Mouse (Mus musculus) left cerebral cortex, adult 8-10 months (tissue): ENCODE data around the gene Igdcc3. TPM values are rescaled to one million over a fixed set of nuclear protein-coding genes. Genes with fewer than 3 reads are reported as not detected.

Source experiments
- DNase-seq, 2 experiments: peaks; one replicate each; pipeline ENCODE4 v3.0.0; 2022; ENCODE audit warnings: low spot score in 2 of 2
- total RNA-seq, 4 experiments: library from RNA; stranded (reverse); gene quantifications; 2 replicates each; pipeline ENCODE4 v1.2.4; 2022

Igdcc3 gene
- total RNA-seq, 4 experiments from 2014 or later, result 1.2 to 2.1 (median 1.2) TPM

DNA sequence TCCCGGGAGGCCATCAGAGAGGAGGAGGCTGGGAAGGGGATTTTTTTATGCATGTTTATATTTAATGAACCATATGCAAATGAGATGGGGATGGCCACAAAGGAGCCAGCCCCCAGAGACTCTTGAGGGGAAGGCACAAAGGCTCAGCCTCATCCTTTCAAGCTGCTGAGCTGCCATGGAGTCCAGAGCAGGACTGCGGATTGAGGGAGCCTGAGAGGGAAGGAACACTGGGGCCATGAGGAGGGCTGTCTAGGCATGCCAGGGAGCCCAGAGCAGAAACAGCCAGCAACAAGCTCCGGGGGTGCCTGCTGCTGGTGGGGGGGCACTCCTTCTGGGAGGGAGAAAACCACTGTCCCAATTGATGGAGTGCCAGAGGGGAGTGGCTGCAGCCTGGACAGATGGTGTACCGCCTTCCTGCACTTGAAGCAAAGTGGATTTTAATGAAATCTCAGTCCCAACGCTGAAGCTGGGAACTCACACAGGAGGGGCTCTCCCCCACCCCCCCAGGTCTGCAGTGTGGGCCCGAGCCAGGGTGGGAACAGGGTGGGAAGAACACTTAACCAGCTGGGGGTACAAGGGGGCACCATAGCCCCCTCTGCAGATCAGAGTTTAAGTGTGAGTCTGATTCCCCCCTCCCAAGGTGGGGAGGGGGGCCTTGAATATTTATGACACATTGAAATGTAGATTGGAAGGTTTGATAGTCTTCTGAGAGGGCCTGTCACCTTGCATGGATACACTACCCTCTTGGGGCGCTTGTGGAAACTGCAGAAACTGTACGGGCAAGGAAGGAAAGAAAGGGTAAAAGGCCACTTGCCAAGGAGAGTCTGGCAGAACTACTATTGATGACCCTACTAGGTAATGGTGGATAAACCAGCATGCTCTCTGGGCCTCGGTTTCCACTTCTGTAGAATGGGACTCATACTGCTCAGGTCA lies 35.2 kb downstream of the Igdcc3 start:
- DNase-seq, result no peak

DNA sequence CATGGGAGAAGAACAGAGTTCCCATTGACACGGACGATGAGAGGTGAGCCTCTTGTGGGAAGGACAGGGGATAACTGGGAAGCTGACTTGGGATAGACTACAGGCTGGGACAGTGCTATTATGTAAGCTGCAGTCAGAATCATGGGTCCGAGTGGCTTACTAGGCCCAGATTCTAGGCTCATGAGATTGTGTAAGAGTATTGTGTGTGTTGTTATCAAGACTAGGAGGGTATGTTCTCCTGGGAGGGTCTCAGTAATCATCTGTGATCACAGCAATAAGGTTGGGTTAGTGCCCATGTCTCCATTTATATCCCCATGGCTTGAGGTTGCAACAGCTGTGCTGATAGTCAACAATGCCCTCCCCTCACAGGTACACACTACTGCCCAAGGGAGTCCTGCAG lies 36.5 kb downstream of the Igdcc3 start:
- no peak for DNase-seq

DNA sequence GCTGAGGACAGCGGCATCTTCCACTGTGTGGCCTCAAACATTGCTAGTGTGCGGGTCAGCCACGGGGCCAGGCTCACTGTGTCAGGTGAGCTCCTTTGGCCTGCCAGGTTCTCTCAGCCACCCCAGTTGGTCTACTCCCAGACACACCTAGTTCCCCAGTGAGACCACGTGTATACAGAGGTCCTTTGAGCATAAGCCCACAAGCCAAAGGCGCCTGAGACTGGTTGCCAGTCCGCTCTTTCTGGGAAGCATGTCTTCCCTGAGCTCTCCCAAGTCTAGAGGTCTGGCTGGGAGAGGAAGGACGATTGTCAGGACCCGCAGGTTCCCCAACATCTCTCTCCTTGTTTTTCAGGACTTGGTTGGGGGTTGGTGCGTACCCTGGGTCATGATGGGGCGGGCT lies 36.9 kb downstream of the Igdcc3 start:
- no peak for DNase-seq

DNA sequence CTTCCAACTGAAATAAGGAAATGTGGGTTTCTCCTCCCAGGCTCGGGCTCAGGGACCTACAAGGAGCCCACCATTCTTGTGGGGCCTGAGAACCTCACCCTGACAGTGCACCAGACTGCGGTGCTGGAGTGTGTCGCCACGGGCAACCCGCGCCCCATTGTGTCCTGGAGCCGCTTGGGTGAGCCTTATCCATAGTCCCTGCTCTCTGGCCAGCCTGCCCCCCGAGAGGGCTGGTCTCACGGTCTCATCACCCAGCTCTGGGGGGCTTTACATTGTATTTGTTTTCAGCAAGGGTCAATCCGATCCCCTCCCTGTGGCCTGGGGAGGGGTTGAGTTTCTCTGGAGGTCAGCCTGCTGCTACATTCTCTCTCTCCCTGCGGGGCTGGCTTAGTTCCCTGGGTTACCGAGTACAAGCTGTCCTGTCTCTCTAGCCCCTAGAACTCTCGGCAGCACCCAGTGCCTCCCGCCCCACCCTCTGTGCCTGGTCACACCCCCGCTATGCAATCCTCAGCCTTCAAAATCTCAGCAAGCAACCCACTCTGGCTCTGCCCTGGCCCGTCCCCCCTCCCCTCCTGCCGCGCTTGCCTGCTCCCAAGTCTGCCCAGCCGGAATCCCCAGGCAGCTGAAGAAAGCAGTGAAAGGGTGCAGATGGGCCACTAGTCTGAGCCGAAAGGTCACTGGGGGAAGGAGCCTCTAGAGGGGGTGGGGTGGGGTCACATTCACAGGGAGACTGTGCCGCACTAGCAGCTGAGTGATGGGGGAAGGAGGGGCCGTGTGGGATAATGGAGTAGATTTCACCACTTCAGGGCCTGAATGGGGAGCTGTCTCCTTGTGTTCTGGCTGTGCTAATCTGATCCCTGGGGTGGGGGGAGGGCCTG lies 37.6 kb downstream of the Igdcc3 start:
- no peak for DNase-seq

DNA sequence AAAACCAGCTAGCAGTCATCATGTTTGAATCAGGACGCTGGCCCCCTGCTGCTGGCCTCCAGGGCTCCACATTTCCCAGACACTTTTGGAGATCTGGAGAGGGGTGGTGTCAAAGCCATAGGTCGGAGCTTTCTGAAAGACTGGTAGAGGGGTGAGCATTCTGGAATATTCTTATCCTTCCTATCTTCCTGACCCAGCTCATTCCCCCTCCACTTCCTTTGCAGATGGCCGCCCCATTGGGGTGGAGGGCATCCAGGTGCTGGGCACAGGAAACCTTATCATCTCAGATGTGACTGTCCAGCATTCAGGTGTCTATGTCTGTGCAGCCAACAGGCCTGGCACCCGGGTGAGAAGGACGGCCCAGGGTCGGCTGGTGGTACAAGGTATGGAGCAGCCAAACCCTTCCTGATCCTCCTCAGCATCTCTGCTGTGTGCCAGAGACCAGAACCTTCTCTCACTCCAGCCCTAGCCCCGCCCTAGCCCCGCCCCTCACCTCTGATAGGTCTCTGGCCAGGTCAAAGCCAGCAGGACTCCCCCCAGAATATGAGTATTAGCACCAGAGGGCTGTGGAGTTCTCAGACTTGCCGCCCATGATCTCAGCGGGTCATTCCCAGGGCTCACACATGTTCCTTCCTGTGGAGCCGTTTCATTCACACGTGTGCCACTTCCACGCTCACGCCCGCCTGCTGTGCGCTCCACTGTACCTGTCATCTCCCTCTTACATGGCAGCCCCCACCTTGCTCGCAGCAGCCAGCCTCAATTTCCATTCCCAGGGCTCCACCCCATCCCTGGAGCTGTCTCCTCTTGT lies 39.0 kb downstream of the Igdcc3 start:
- DNase-seq, result no peak

DNA sequence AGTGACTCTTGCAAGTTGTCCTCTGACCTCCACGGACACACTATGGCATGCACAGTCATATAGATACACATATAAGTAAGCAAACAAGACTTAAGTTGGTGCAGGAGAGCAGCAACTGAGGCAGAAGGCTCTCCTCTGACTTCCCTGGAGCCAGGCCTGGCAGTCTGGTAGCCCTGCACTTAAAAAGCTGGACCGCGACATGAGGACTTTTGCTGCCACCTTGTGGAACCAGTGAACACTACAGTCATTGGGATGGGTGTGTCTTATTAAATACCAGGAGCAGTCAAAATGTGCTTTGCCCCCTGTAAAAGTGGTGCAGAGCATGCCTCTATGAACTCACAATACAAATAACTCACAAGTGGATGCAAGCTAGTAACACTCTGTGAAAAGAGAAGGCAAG lies 47.6 kb downstream of the Igdcc3 start:
- DNase-seq, result peak; percentile 70 to 82

DNA sequence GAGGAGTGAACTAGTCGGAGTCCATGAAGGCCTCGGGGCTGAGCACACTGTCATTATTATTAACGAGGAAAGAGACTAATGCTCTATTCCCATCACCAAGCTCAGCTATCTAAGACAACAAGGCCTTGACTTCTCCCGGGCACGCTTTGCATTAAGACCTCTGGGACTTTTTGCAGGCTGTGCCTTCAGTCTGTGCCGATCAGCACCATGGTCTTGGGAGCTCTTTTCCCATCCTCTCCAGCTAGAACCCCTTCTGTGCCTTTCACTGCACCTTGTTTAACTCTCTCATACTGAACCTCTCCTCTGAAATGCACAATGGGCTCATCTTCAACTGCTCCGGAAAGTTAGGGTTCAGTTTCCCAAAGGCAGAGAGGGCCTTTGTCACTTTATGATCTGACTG lies 49.3 kb downstream of the Igdcc3 start:
- DNase-seq, result no peak

DNA sequence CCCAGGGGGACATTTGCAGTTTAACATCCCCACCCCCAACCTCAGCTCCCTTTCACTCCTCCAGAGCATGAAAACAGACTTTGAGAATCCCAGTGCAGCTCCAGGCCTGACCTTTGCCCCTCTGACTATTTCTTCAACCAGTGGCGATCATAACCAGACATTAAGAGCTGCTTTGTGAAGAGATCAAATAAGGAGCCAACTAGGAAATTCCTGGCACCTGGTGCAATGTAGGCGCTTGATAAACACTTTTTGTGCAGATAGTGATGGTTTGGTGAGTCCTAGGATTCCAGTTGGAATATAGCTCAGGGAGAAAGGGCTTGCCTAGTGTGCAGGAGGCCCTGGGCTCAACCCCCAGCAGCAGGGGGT lies 50.4 kb downstream of the Igdcc3 start:
- no peak for DNase-seq

DNA sequence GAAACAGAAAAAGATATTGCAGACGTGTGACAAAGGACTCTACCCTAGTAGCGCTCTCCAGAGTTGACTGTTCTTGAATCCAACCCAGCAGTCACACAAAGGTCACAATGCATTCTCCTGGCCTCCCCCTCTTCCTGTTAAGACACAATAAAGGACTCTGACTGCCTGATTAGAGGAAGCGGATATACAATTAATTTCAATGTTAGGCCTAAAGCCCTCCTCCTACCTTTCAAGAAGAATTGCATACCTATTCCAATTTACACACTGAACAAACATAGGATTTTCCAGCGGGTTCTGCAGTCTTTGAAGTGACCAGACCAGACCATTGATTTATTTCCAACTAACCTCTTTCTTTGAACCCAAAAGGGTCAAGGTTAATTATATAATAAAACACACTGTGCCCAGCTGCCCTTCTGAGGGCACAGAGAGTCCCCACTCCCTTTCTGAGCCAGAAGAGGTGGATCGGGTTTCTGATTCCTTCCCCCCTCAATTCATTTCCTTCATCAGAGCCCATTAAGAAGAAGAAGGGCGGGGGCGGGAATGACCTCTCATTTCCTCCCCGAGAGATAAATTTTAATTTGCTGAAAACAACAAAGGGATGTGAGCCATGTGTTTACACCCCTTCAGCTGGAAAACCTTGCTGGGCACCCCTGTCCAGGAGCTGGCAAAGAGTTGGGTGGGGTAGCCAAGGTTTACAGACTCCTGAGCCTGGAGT lies 50.9 kb downstream of the Igdcc3 start:
- DNase-seq, result no peak

DNA sequence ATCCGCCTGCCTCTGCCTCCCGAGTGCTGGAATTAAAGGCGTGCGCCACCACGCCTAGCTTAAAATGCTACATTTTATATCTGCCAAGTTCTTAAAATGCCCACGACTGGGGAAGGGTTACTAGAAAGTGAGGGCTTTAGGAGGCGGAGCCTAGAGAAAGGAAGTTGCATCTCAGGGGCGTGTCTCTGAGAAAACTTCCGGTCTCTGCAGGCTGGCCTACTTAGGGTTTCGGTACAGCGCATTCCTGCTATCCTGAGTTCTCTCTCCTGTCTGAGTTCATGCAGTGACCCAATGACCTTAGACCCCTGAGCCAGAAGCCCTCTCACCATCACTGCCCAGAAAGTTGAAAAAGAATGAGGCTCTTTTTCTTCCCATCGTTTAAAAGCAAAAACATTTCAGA lies 52.2 kb downstream of the Igdcc3 start:
- DNase-seq, result no peak

DNA sequence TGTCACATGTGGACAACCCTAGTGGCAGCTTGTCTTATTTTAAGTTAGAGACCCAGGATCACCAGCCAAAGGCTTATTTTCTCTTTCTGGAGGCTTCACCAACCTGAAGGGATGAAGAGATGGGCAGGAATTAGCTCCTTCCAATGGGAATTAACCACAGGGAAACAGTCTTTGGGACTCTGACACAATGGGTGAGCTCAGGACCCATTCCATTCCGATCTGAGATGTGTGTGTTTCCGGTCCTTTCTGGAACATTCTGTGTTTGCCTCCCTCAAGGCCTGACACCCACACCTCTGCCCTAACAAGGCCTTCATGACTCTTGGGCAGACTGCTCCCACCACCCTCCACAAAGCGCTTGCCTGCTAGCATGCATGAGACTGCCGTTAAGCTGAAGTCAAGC lies 54.1 kb downstream of the Igdcc3 start, which contains the start of gene Parp16:
Gene Parp16, plus strand, starts transcription at position 301 of the 400 bp plus-strand sequence.
- DNase-seq, result no peak

DNA sequence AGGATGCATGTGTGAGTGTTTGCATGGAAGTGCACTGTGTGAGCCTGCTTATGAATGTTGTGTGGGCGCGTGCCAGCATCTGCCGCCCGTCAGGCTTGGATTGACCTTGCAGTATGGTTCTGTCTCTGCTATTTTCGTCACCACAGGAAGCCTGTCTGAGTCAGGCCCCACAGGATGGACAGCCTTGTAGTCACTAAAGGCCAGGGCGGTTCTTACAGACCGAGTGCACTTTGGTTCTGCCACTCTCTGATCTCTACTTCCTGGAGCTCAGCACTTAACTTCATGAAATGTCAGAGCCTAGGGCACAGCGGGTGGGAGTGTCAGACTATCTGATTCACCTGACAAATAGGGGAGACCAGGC lies 54.6 kb downstream of the Igdcc3 start:
- peak in 1 of 2 experiments; percentile 44 for DNase-seq

DNA sequence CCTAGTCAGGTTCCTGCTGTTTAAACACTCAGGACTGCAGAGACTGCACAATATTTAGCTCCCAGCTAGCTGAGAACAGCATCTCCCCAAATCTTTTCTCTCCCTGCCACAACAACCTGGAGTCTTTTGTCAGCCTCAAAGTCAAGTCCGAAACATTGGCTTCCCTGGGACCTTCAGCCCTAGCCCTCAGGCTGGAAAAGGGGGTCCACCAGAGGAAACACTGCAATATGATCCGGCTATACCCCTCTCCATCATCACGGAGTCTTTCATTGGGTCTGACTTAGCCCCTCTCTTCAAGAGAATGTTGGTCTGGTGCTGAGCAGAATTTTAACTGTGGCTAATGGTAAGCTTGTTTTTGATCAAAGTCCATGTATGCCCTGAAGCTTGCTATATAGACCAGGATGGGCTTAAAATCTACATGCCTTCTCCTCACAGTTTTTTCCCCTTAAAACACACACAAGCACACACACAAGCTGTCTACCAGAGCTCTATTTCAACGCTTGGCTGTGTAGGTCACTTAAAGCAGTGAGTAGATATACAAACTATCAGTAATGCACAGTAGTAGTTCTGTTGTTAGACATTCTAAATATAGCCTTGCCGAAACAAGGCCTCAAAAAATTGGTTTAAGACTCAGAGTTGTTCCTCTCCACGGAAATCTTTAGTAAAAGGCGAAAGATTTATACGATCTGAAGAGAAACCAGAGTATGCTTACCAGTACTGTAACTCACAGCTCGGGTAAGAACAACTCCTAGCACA lies 55.2 kb downstream of the Igdcc3 start:
- DNase-seq, result no peak

DNA sequence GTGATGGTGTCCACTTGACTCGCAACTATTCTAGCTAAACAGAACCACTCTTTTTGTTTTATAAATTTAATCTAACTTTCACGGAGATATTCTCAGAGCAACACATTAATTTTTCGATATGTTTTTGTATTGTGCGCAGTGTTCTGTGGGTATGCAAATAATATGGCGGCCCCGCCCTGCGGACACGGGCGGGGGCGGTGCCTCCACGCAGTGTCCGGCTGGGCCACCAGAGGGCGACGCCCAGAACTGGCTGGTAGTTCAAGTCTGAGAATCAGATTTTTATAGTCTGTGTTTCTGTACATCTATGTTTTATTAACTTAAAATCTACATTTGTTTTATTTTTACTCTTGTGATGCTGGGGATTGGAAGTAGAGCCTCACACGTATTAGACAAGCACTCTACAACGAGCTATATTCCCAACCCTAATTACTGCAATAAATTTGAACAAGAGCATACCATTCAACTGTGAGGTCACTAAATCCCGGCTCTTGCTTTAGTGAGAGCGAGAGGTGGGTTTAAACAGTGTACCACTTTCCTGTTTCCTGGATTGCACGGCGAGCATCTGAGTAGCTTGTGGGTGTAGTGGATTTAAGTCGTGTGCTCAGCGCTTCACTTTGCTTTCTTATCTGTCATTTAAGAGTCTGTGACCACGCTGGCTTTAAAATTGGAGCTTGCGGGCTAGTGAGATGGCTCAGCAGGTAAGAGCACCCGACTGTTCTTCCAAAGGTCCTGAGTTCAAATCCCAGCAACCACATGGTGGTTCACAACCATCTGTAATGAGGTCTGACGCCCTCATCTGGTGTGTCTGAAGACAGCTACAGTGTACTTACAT lies 56.0 kb downstream of the Igdcc3 start:
- peak; percentile 90 for DNase-seq

DNA sequence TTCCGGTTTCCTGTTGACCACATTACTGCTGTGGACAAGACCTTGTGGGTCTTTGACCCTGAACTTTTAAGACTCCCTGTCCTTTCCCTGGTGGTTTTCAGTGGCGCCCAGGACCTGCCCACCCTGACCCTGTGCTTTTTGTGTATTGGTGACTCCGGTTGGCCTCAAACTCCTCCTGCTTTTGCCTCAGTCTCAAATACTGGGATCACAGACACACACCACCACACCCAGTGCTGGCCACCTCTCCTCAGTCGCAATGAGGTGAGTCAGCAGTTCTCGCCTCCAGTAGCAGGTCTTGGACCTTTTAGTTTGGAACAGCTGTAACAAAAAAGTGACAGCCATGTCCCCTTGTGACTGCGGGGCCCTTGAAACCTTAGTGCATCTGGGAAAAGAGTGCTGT lies 56.8 kb downstream of the Igdcc3 start:
- no peak for DNase-seq

DNA sequence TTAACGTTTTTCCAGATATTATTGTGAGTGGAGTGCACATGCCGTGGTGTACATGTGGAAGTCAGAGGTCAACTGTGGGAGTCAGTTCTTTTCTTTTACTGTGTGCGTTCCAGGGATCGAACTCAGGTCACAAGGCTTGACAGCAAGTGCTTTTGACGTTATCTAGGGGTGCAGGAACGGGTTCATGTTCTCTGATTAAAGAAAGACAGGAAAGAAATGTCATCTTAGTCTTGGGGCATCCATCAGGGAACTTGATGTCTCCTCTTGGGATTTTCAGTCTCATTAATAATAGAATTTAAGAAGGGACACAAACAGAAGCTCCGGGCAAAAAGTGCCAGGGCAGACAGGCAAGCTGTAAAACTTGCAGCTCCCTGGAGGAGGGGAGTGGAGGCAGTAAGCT lies 58.7 kb downstream of the Igdcc3 start:
- DNase-seq, result no peak

DNA sequence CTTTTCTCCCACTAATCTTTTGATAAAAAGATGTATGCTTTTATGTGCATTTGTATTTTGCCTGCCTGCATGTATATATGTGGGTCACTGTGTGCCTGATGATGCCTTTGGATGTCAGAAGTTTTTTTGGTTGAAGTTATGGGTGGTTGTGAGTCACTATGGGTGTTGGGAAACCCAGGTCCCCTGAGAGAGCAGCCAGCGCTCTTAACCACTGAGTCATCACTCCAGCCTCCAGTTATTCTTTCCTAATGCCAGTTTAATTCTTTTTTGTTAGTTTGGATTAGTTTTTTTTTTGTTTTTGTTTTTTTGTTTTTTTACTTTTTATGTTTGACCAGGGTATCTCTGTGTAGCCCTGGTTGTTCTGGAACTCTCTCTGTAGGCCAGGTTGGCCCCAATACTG lies 59.6 kb downstream of the Igdcc3 start:
- no peak for DNase-seq

DNA sequence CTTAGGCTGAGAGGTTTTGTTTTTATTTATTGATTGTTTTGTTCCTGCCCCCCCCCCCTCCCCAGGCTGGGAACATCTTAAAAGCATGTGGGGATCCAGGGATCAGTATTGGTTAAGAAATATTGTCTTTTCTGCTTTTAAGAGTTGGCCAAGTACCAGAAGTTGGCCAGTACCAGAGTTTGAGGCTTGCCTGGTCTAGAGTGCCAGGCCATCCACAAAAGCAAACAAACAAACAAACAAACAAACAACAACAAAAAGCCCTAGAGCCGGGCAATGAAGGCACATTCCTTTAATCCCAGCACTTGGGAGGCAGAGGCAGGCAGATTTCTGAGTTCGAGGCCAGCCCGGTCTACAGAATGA lies 60.0 kb downstream of the Igdcc3 start:
- no peak for DNase-seq

DNA sequence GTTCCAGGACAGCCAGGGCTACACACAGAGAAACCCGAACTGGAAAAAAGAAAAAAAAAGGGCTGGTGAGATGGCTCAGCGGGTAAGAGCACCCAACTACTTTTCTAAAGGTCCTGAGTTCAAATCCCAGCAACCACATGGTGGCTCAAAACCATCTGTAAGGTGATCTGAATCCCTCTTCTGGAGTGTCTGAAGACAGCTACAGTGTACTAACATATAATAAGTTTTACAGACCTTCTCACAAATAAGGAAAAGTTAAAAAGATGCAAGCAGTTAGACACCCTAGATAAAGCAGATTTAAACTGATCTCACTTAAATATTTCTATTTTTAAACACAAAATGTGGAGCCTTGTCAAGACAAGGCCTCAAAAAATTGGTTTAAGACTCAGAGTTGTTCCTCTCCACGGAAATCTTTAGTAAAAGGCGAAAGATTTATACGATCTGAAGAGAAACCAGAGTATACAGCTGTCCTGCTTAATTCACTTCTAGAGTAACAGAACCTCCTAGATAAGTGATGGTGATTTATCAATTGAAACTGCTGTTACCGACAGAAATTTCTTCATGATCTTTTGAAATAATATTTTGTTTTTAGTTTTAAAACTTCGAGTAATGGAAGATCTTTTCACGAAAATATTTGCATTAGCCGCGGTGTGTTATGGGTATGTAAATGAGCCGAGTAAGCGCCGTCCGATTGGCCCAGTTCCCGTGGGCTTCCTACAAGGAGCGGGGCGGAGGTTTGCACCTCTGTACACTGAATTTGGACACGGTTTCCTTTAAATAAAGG lies 60.6 kb downstream of the Igdcc3 start:
- DNase-seq, result peak; percentile 68 to 70
